Mouse (Mus musculus) embryonic facial prominence, embryonic 14.5 days (tissue): ENCODE measurements around the gene Gm21762. TPM values are rescaled to one million over a fixed set of nuclear protein-coding genes. Genes with fewer than 3 reads are reported as not detected.
"Not testable (repeated sequence)": the region's sequence is repeated elsewhere in the genome, so short reads cannot be mapped to it uniquely, and the experiment has no call there.

ENCODE experiments used
- ATAC-seq: fragments of 200-750 bp; cut with Nextera tagmentation; 2 replicates; pipeline ENCODE4 v1.8.0; 2017; ENCODE audit warnings: low read depth, moderate number of reproducible peaks, moderate TSS enrichment
- DNase-seq: peaks from one replicate; pipeline ENCODE4 v3.0.0-alpha.2; 2015; ENCODE audit warnings: low spot score
- H3K27ac ChIP-seq: fragments of 300-500 bp; sonication (generic); replicated peaks from 2 replicates; pipeline ENCODE4 v1.5.1; 2014; ENCODE audit warnings: low read depth, mild to moderate bottlenecking, low read length, moderate library complexity
- H3K27me3 ChIP-seq: fragments of 300-500 bp; sonication (generic); replicated peaks from 2 replicates; pipeline ENCODE4 v1.6.1; 2014; ENCODE audit warnings: low read length; ENCODE audit not compliant: control insufficient read depth, insufficient read depth
- H3K36me3 ChIP-seq: fragments of 300-500 bp; sonication (generic); 2 replicates; pipeline ENCODE4 v1.6.1; 2014; ENCODE audit warnings: low read length, mixed read lengths; ENCODE audit not compliant: control insufficient read depth, insufficient read depth
- H3K4me1 ChIP-seq: fragments of 300-500 bp; sonication (generic); 2 replicates; pipeline ENCODE4 v1.6.1; 2014; ENCODE audit warnings: antibody characterized with exemption, low read length; ENCODE audit not compliant: control insufficient read depth, insufficient read depth
- H3K4me2 ChIP-seq: fragments of 300-500 bp; sonication (generic); 2 replicates; pipeline ENCODE4 v1.6.1; 2014; ENCODE audit warnings: low read depth, mild to moderate bottlenecking, low read length, moderate library complexity, mixed read lengths
- H3K4me3 ChIP-seq: fragments of 300-500 bp; sonication (generic); 2 replicates; pipeline ENCODE4 v1.5.1; 2014; ENCODE audit warnings: low read depth, mild to moderate bottlenecking, low read length
- H3K9ac ChIP-seq: fragments of 300-500 bp; sonication (generic); 2 replicates; pipeline ENCODE4 v1.6.1; 2014; ENCODE audit warnings: low read depth, mild to moderate bottlenecking, low read length, moderate library complexity, mixed read lengths
- H3K9me3 ChIP-seq: fragments of 300-500 bp; sonication (generic); 2 replicates; pipeline ENCODE4 v1.6.1; 2016; ENCODE audit warnings: low read length; ENCODE audit not compliant: control insufficient read depth
- WGBS: fragments of 180-500 bp; shearing (Covaris S2); extraction: QIAGEN DNeasy Blood & Tissue Kit; methylation state at CpG from one replicate; pipeline ENCODE4 v1.1.7; 2014; 5-methylcytosine and 5-hydroxymethylcytosine counted together
- polyA plus RNA-seq: library from polyadenylated mRNA; unstranded; fragments of >200 nt; fragmentation: Nextera tagmentation; extraction: Ambion mirVana; gene quantifications from 2 replicates; pipeline ENCODE4 v1.2.1, GENCODE M21; 2014

Gm21762 gene
- not detected in 2 replicates for polyA plus RNA-seq

GRCm38 (mm10) chr13:120215847-120216246, at the start of gene Gm21762:
Gm21762 (minus strand) TSS chr13:120215947.
- not testable (repeated sequence) for ATAC-seq, DNase-seq, H3K9ac ChIP-seq, H3K27ac ChIP-seq, H3K4me3 ChIP-seq, H3K36me3 ChIP-seq, H3K27me3 ChIP-seq, H3K4me1 ChIP-seq, H3K9me3 ChIP-seq, H3K4me2 ChIP-seq
- WGBS, result no CpG with 5 or more reads among the region's 2 CpGs

- H3K4me2 ChIP-seq, H3K4me1 ChIP-seq, H3K36me3 ChIP-seq, H3K27ac ChIP-seq, H3K9me3 ChIP-seq, H3K9ac ChIP-seq, ATAC-seq, H3K27me3 ChIP-seq, DNase-seq, H3K4me3 ChIP-seq: not testable (repeated sequence)
- WGBS, result 88% methylated on average over 2 of the region's 2 CpGs
Measured at GRCm38 (mm10) chr13:120262870-120263269, 47.1 kb upstream of the Gm21762 start, which contains the start of gene AF067061. AF067061 (plus strand) TSS chr13:120263114.

GRCm38 (mm10) chr13:120259718-120260117, 44.0 kb upstream of the Gm21762 start:
- H3K9ac ChIP-seq, H3K9me3 ChIP-seq, DNase-seq, H3K4me3 ChIP-seq, H3K4me1 ChIP-seq, H3K36me3 ChIP-seq, H3K27me3 ChIP-seq, H3K27ac ChIP-seq, ATAC-seq, H3K4me2 ChIP-seq: not testable (repeated sequence)
- whole genome bisulfite sequencing, result 67% methylated on average over 3 of the region's 3 CpGs

- not testable (repeated sequence) for DNase-seq, H3K27me3 ChIP-seq, H3K9ac ChIP-seq, H3K27ac ChIP-seq, H3K4me2 ChIP-seq, H3K36me3 ChIP-seq, H3K4me1 ChIP-seq, H3K9me3 ChIP-seq, ATAC-seq, H3K4me3 ChIP-seq
- 88% methylated on average over 3 of the region's 3 CpGs for WGBS
Measured at GRCm38 (mm10) chr13:120258817-120259658, 43.3 kb upstream of the Gm21762 start.

- not testable (repeated sequence) for H3K36me3 ChIP-seq, H3K9me3 ChIP-seq, ATAC-seq, H3K27ac ChIP-seq, H3K9ac ChIP-seq, H3K27me3 ChIP-seq, DNase-seq, H3K4me2 ChIP-seq, H3K4me3 ChIP-seq, H3K4me1 ChIP-seq
- 76% methylated on average over 2 of the region's 3 CpGs for WGBS
Measured at GRCm38 (mm10) chr13:120251208-120251924, 35.6 kb upstream of the Gm21762 start.

- H3K4me2 ChIP-seq, DNase-seq, H3K4me1 ChIP-seq, ATAC-seq, H3K9ac ChIP-seq, H3K4me3 ChIP-seq, H3K9me3 ChIP-seq, H3K27me3 ChIP-seq, H3K36me3 ChIP-seq, H3K27ac ChIP-seq: not testable (repeated sequence)
Measured at GRCm38 (mm10) chr13:120238811-120239210, 23.1 kb upstream of the Gm21762 start, which contains the start of gene Gm21731. Gm21731 (plus strand) TSS chr13:120239111.

GRCm38 (mm10) chr13:120232447-120233049, 16.8 kb upstream of the Gm21762 start:
- H3K27me3 ChIP-seq, H3K4me2 ChIP-seq, H3K4me1 ChIP-seq, H3K27ac ChIP-seq, DNase-seq, H3K9ac ChIP-seq, H3K4me3 ChIP-seq, H3K9me3 ChIP-seq, H3K36me3 ChIP-seq, ATAC-seq: not testable (repeated sequence)
- WGBS, result 68% methylated on average over 11 of the region's 25 CpGs

- 0 out of 2 replicates have a peak, but pooled peaks have one; percentile 6 for ATAC-seq
- H3K9ac ChIP-seq, H3K9me3 ChIP-seq, H3K36me3 ChIP-seq, H3K4me3 ChIP-seq, H3K27me3 ChIP-seq, H3K27ac ChIP-seq, DNase-seq, H3K4me2 ChIP-seq, H3K4me1 ChIP-seq: not testable (repeated sequence)
- WGBS, result 95% methylated on average over 14 of the region's 17 CpGs
Measured at GRCm38 (mm10) chr13:120231798-120232197, 16.1 kb upstream of the Gm21762 start.
